Comparison of ENCODE assay signal across 12 mouse cellular contexts in the genomic region with DNA sequence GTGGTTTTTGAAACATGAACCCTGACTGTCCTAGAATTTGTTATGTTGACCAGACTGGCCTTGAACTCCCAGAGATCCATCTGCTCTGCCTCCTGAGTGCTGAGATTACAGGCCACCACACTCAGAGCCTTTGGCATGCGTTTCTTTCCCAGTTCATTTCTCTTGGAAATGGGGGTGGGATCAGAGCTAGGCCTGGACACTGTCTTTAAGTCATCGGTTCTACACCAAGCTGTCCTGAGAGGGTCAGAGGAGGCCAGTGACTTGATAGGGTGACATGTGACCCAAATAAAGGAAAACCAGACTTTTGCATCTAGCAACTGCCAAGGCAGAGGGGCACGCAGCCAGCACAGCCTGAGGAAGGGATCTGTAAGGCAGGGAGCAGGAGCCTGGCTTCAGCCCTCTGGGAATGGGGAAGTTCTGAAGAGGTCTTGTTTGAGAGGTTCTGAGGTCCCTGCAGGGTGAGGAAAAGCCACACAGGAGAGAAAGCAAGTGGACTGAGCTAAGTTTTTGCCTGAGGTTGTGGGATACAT. TPM values are rescaled to one million over a fixed set of nuclear protein-coding genes. Genes with fewer than 3 reads are reported as not detected.
A peak's percentile ranks its signal among the peaks of the same experiment; 100 is the strongest.
DNase-seq lines count a peak whose midpoint lies in the region; ATAC-seq and TF ChIP-seq lines count a peak whose summit lies in the region.
"Had no signal": no experiment of that assay in that cellular context is flagged by ENCODE, and none has a peak within 500 bp of the region (broad histone marks: within the 10 kb centered on the region; RNA-seq: fewer than 3 reads in every experiment).

No protein-coding gene starts in this region.

- WGBS in lung, adult 2 months, result 40% methylated on average over 3 of the region's 3 CpGs
- WGBS in macrophage (ENCODE audit: missing documents), result 80% methylated on average over 3 of the region's 3 CpGs
- 86% methylated on average over 3 of the region's 3 CpGs for WGBS in hindbrain, postnatal 0 days

- DNase-seq in cerebellum, adult 11 months, result peak; percentile 33
- DNase-seq in lung, adult 18-20 months, result peak; percentile 53
- DNase-seq in lung, adult 2 months, result no peak
- DNase-seq in hindbrain, postnatal 0 days (ENCODE audit: low spot score), result no peak
- no peak for DNase-seq in natural killer cell, adult 2 months (ENCODE audit: low spot score in 2 of 2)

- peak overlapping the region; percentile 93 for H3K27ac ChIP-seq in macrophage
- no peak overlapping the region for H3K27ac ChIP-seq in hindbrain, postnatal 0 days
- H3K27ac ChIP-seq: forebrain, embryonic 10.5 days; hindbrain, embryonic 10.5 days; limb, embryonic 15.5 days; midbrain, embryonic 15.5 days had no signal

- no peaks in the 10 kb centered on the region for H3K9me3 ChIP-seq in hindbrain, postnatal 0 days (ENCODE audit: low read length)
- H3K9me3 ChIP-seq: forebrain, embryonic 10.5 days; hindbrain, embryonic 10.5 days; limb, embryonic 15.5 days; midbrain, embryonic 15.5 days had no signal

- no peak overlapping the region for H3K4me2 ChIP-seq in hindbrain, postnatal 0 days (ENCODE audit: low read depth, low read length)
- H3K4me2 ChIP-seq: limb, embryonic 15.5 days; midbrain, embryonic 15.5 days had no signal

- H3K4me1 ChIP-seq in lung, adult 2 months (ENCODE audit: control insufficient read depth, insufficient read depth, low read length), result peaks cover 11% of the 10 kb centered on the region
- H3K4me1 ChIP-seq in hindbrain, postnatal 0 days (ENCODE audit: insufficient read depth, low read length), result no peaks in the 10 kb centered on the region
- H3K4me1 ChIP-seq: hindbrain, embryonic 10.5 days; limb, embryonic 15.5 days; midbrain, embryonic 15.5 days had no signal

- no peak overlapping the region for H3K4me3 ChIP-seq in lung, adult 2 months (replicated peaks; ENCODE audit: extremely low read depth, low read depth, low read length)
- H3K4me3 ChIP-seq in macrophage (ENCODE audit: inconsistent target), result no peak overlapping the region
- H3K4me3 ChIP-seq in hindbrain, postnatal 0 days (ENCODE audit: low read length), result no peak overlapping the region
- H3K4me3 ChIP-seq: forebrain, embryonic 10.5 days; hindbrain, embryonic 10.5 days; limb, embryonic 15.5 days; midbrain, embryonic 15.5 days had no signal

- no peaks in the 10 kb centered on the region for H3K27me3 ChIP-seq in hindbrain, postnatal 0 days (ENCODE audit: insufficient read depth, low read length)
- H3K27me3 ChIP-seq: limb, embryonic 15.5 days; midbrain, embryonic 15.5 days had no signal

- no peak for ATAC-seq in cerebellum, adult (ENCODE audit: insufficient number of reproducible peaks, low FRiP score, low TSS enrichment)
- ATAC-seq in granulocyte monocyte progenitor cell, adult 5-6 weeks (replicated peaks; ENCODE audit: poor library complexity, severe bottlenecking), result 0 out of 2 replicates have a peak, but pooled peaks have one; percentile 16
- ATAC-seq in hindbrain, postnatal 0 days, result no peak
- ATAC-seq: midbrain, embryonic 15.5 days had no signal

- no peak overlapping the region for H3K9ac ChIP-seq in hindbrain, postnatal 0 days (replicated peaks; ENCODE audit: low read length)
- H3K9ac ChIP-seq: limb, embryonic 15.5 days; midbrain, embryonic 15.5 days had no signal

- no peak for TF ChIP-seq CTCF in lung, adult 2 months (IDR thresholded peaks at IDR 0.05; ENCODE audit: insufficient read depth, low read length)
- TF ChIP-seq CTCF in hindbrain, postnatal 0 days (IDR thresholded peaks at IDR 0.05; ENCODE audit: low read depth), result no peak

- H3K36me3 ChIP-seq in macrophage (ENCODE audit: inconsistent target), result peaks cover 36% of the 10 kb centered on the region
- H3K36me3 ChIP-seq in hindbrain, postnatal 0 days (ENCODE audit: insufficient read depth, low read length), result peaks cover 42% of the 10 kb centered on the region

- no peak for TF ChIP-seq POLR2A in lung, adult 2 months (IDR thresholded peaks at IDR 0.05; ENCODE audit: borderline replicate concordance, extremely low read depth, low read depth, low read length)

- peaks cover 98% of the 10 kb centered on the region for H3K79me2 ChIP-seq in macrophage (ENCODE audit: inconsistent target)

RNA-seq across cellular contexts. Expression of a gene that starts 8.9 kb away (rescaled TPM):
- polyA plus RNA-seq in lung, adult 2 months (2012; rRNA removed), result 56.1 and 70.4 TPM in 2 replicates
- 141 and 143 TPM in 2 replicates for total RNA-seq in granulocyte monocyte progenitor cell, adult 5-6 weeks (2014; fragmentation: Nextera tagmentation)
- total RNA-seq in granulocyte monocyte progenitor cell, adult 5-6 weeks (2017), result 58.0 and 74.5 TPM in 2 replicates
- 100 to 1,000 TPM in 25 of 26 experiments, 10 to 100 TPM in 1; 81.1 to 352 (median 282) TPM for total RNA-seq in macrophage (2018; cell fraction: chromatin; rRNA removed)
- 100 to 1,000 TPM; 242 to 357 (median 310) TPM for total RNA-seq in macrophage (2018; cell fraction: cytosol; rRNA removed)
- total RNA-seq in macrophage (2018; cell fraction: nucleus; rRNA removed), result 100 to 1,000 TPM in 25 of 26 experiments, 10 to 100 TPM in 1; 98.7 to 332 (median 234) TPM
- polyA plus RNA-seq in macrophage (2018), result 282 to 582 TPM (median 340 TPM) in 3 replicates
- 90.7 and 91.4 TPM in 2 replicates for total RNA-seq in hindbrain, postnatal 0 days (2014; rRNA removed)
- 95.9 and 109 TPM in 2 replicates for polyA plus RNA-seq in hindbrain, postnatal 0 days (2015; fragmentation: Nextera tagmentation; extraction: Ambion mirVana)

RNA-seq across cellular contexts. Expression of a gene that starts 34.0 kb away (rescaled TPM):
- polyA plus RNA-seq in lung, adult 2 months (2012; rRNA removed), result 96.6 and 130 TPM in 2 replicates
- total RNA-seq in granulocyte monocyte progenitor cell, adult 5-6 weeks (2014; fragmentation: Nextera tagmentation), result 37.3 and 40.0 TPM in 2 replicates
- total RNA-seq in granulocyte monocyte progenitor cell, adult 5-6 weeks (2017), result 26.0 and 35.6 TPM in 2 replicates
- 100 to 1,000 TPM in 17 of 26 experiments, 10 to 100 TPM in 9; 32.1 to 200 (median 143) TPM for total RNA-seq in macrophage (2018; cell fraction: chromatin; rRNA removed)
- 10 to 100 TPM; 29.2 to 51.8 (median 41.0) TPM for total RNA-seq in macrophage (2018; cell fraction: cytosol; rRNA removed)
- total RNA-seq in macrophage (2018; cell fraction: nucleus; rRNA removed), result 100 to 1,000 TPM in 12 of 26 experiments, 10 to 100 TPM in 14; 30.5 to 167 (median 94.2) TPM
- 20.3 to 48.0 TPM (median 38.4 TPM) in 3 replicates for polyA plus RNA-seq in macrophage (2018)
- total RNA-seq in hindbrain, postnatal 0 days (2014; rRNA removed), result 52.1 and 53.2 TPM in 2 replicates
- 38.8 and 43.9 TPM in 2 replicates for polyA plus RNA-seq in hindbrain, postnatal 0 days (2015; fragmentation: Nextera tagmentation; extraction: Ambion mirVana)

RNA-seq across cellular contexts. Expression of a gene that starts 53.5 kb away (rescaled TPM):
- polyA plus RNA-seq in lung, adult 2 months (2012; rRNA removed), result 216 and 256 TPM in 2 replicates
- 21.2 and 22.1 TPM in 2 replicates for total RNA-seq in granulocyte monocyte progenitor cell, adult 5-6 weeks (2014; fragmentation: Nextera tagmentation)
- total RNA-seq in granulocyte monocyte progenitor cell, adult 5-6 weeks (2017), result 9.7 and 14.8 TPM in 2 replicates
- 100 to 1,000 TPM; 148 to 797 (median 256) TPM for total RNA-seq in macrophage (2018; cell fraction: chromatin; rRNA removed)
- total RNA-seq in macrophage (2018; cell fraction: cytosol; rRNA removed), result 100 to 1,000 TPM in 2 of 26 experiments, 10 to 100 TPM in 24; 62.7 to 107 (median 85.7) TPM
- total RNA-seq in macrophage (2018; cell fraction: nucleus; rRNA removed), result 100 to 1,000 TPM in 23 of 26 experiments, 10 to 100 TPM in 3; 87.8 to 217 (median 136) TPM
- 62.9 to 77.4 TPM (median 64.6 TPM) in 3 replicates for polyA plus RNA-seq in macrophage (2018)
- total RNA-seq in hindbrain, postnatal 0 days (2014; rRNA removed), result 20.5 and 22.4 TPM in 2 replicates
- polyA plus RNA-seq in hindbrain, postnatal 0 days (2015; fragmentation: Nextera tagmentation; extraction: Ambion mirVana), result 9.3 and 9.5 TPM in 2 replicates

Comparison
In these comparisons a context has a peak if more than half of its experiments do, and no peak if none do; other contexts are left out.
1. DNase-seq: peak in cerebellum, adult 11 months (single experiment) and lung, adult 18-20 months (2 of 2); none in lung, adult 2 months (single experiment), hindbrain, postnatal 0 days (single experiment) and natural killer cell, adult 2 months (0 of 2).